Mouse (Mus musculus) right cerebral cortex, adult 18-20 months (tissue): Measurements from ENCODE around the gene Mettl7a3.
A peak's percentile ranks its signal among the peaks of the same experiment; 100 is the strongest.
"Not testable (repeated sequence)": the region's sequence is repeated elsewhere in the genome, so short reads cannot be mapped to it uniquely, and the experiment has no call there.

ENCODE experiments used
- DNase-seq: peaks from one replicate; pipeline ENCODE4 v3.0.0; 2022; ENCODE audit warnings: mixed read lengths

Mettl7a3 gene

DNA sequence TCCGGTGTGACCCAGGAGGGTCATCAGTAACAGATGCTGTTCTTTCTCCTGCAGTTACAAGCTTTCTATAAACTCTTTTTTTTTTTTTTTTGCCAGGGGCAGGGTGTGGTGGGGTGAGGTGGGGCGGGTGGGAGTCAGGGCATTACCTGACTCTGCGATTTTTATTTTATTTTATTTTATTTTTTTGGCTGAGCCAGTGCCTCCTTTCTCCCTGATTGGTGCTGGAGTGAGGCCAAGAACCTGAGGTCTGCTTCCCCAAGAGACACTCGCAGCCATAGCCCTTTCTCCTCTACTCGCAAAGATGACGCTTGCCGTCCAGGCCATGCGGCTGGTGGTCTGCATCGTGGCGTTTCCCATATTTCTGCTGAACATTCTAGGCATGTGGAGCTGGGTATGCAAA, at the start of gene Mettl7a3:
Gene Mettl7a3 (plus strand): TSS at position 301 of the 400 bp plus-strand sequence.
- no peak for DNase-seq

GRCm38 (mm10) chr15:100288980-100289379, 45.7 kb upstream of the Mettl7a3 start:
- no peak for DNase-seq

- peak; percentile 48 for DNase-seq
These were observed 43.9 kb upstream of the Mettl7a3 start for GRCm38 (mm10) chr15:100290858-100291257.

DNA sequence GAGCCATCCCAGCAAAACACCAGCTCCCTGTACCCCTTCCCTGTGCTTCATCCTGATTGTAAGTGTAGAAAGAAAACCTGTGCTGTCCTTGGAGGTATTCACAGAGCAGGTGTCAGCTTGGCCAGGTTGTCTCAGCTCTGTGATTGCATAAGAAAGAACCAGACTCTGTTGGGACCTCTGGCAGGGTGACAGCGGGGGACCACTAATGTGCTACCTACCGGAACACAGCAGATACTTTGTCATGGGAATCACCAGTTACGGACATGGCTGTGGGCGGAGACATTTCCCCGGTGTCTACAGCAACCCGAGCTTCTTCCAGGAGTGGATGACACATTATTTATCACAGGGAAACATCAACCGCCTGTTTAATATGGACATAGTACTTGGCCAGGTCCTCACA, 42.4 kb upstream of the Mettl7a3 start:
- DNase-seq, result no peak

DNA sequence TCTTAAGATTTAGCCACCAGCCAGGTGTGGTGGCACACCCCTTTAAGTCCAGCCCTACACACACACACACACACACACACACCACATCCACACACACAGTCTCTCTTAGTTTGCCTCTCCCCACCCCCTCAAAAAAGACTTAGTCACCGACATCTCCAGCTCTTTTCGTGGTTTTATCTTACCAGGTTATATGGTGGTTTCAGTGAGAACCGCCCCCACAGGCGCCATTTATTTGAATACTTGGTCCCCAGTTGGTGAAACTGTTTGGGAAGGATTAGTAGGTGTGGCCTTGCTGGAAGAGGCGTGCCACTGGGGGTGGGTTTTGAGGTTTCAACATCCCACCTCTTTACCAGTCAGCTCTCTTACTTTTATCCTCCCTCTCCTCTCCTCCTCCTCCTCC, 36.9 kb upstream of the Mettl7a3 start:
- DNase-seq, result no peak

GRCm38 (mm10) chr15:100300499-100300898, 34.2 kb upstream of the Mettl7a3 start:
- no peak for DNase-seq

DNA sequence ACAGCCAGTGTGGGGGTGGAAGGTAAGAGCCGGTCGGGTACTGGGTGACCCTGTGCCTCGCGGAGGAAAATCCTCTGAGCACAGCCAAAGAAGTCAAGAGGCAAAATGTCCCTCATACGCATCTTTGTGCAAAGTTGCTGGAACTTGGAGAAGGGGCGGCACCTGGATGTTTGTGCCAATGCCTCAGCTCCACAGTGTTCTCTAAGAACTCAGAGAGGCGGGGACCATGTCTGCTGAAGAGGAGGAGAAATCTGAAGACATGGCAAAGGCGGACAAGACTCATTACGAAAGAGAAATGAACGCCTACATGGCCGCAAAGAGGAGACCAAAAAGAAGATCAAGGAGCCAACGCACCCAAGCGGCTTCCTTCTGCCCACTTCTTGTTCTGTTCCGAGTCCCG, 33.2 kb upstream of the Mettl7a3 start:
- DNase-seq, result peak; percentile 43

GRCm38 (mm10) chr15:100303428-100304018, 31.2 kb upstream of the Mettl7a3 start:
- DNase-seq, result no peak

GRCm38 (mm10) chr15:100304019-100304991, 30.4 kb upstream of the Mettl7a3 start, which contains the start of gene Mettl7a1:
Gene Mettl7a1 (plus strand): TSS chr15:100304140.
- peak; percentile 89 for DNase-seq

DNA sequence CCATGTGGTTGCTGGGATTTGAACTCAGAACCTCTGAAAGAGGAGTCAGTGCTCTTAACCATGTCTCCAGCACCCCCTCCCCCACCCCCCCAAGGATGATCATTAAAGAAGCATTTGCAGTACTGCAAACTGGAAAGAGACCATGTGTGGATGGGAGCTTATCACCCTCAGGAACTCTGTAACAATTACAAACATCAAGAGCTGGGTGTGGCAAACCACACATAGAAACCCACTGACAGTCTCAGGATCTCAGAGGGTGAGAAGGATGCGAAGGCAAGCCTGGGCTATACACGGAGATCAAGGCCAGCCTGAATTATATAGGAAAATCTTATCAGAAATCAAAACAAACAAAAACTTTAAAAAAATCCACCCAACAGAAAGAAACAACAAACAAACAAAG, 28.5 kb upstream of the Mettl7a3 start:
- no peak for DNase-seq

- DNase-seq, result not testable (repeated sequence)
These were observed 27.2 kb upstream of the Mettl7a3 start for GRCm38 (mm10) chr15:100307438-100308096.

DNA sequence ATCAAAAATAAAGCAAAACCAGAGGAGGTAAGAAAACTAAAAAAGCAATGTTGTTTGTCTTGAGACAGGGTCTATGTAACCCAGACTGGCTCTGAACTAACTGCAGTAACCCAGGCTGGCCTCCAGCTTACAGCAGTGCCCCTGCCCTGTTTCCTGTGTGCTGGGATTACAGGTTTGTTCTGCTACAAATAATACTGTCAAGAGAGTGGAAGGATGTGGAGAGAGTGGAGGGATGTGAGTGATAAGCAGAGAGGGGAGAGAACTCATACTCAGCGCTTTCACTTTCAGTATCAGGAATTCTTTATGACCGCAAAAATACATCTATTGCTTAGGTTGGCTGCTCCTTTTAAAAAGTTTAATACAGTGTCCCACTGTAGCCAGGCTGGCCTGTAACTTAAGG, 22.4 kb upstream of the Mettl7a3 start:
- no peak for DNase-seq

DNA sequence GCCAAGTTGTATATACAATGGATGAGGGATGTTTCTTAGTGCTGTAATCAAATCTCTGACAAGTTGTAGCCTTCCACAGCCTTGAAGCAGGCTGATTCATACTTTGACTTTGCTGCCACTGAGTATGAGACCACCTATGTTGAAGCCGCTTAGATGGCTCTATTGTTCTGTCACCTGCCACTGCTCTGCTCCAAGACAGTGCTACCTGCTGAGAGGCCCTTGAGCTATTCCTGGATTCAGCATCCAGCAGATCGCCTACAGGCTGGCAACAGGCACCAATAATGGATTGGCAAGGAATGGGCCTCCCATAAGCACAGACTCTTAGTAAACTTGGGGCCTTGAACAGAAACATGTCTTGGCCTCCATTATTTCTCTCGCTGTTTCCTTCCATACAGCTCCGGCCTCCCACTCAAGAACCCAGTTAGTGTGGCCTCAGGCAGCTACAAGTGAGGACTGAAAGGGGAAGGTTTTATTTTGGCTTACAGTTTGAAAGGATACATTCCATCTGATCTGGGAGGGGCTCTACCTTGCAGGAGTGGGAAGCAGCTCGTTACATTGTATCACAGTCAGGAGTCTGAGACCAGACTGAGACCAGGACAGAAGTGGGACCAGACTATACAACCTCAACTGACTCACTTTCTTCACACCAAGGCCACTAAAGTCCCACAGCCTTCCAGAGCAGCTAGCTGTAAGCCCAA, 20.1 kb upstream of the Mettl7a3 start:
- no peak for DNase-seq

DNA sequence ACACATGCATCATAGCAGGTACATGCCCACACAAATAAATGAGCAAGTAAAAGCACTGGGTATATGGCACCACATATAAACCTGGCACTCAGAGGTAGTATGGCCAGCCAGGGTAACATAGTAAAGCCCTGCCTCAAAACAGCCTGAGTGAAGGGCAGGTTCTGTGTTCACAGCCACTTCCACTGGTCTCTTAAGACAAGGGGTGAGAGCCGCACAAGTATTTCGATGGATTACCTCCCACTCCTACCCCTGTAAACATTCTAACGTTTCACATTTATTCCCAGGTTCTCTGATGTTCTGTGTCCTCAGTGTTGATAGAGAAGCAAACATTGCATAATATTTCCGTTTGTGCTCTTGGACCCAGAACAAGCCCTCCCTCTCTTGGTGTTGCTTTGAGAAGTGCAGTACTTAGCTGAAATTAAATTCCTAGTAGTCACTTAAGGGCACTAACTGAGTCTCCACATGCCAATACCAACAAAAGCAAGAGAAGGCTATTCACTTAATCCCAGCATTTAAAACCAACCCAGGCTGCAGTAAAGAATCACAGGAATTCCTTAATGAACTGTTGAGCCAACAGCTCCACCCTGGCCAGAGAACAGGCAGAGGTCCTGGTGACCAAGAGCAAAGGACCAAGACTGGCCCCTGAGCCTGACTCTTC, 16.6 kb upstream of the Mettl7a3 start:
- DNase-seq, result not testable (repeated sequence)

- DNase-seq, result no peak
These were observed 14.8 kb upstream of the Mettl7a3 start for GRCm38 (mm10) chr15:100319884-100320283.

DNA sequence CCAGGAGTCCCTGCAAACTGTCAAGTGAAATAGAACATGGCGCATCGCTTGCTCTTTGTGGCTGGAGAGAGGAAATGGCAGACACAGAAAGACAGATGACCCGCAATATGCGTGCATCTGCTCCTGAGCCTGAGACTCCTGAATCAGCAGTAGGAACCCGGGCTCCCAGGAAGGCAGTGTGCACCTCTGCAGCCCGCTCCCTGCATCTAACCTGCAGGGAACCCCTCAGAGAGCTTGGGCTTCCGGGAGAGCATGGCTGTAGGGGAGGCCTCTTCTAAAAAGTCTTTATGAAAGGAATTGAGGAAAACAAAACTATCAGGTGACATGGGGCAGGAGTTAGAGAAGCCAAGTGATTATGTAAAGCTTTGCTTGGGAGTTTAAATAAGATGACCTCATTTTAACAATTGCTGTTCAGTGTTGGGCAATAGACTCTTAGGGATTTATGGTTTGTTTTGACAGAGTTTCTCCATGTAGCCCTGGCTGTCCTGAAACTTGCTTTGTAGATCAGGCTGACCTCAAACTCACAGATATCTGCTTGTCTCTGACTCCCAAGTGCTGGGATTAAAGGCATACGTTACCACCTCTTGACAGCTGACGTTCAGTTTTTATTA, 14.3 kb upstream of the Mettl7a3 start:
- no peak for DNase-seq

DNA sequence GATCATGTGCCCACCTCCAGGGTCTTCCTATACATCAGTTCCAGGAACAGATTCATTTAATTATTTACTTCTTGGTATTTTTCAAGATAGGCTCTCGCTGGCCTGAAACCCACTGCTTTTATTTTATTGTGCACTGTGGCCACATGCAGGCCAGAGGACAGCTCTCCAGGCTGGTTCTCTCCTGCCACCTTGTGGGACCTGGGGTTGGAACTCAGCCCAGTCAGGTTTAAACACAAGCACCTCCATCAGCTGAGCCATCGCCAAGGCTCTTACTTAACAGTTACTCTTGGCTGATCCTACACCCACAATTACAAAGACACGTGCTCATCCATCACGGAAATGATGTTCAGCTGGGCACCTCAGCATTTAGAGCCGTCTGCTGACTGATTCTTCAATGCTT, 13.6 kb upstream of the Mettl7a3 start:
- DNase-seq, result no peak

- DNase-seq, result peak; percentile 32
These were observed 10.6 kb upstream of the Mettl7a3 start for GRCm38 (mm10) chr15:100324021-100324591.

- no peak for DNase-seq
These were observed 9.5 kb upstream of the Mettl7a3 start for GRCm38 (mm10) chr15:100325235-100325634.

DNA sequence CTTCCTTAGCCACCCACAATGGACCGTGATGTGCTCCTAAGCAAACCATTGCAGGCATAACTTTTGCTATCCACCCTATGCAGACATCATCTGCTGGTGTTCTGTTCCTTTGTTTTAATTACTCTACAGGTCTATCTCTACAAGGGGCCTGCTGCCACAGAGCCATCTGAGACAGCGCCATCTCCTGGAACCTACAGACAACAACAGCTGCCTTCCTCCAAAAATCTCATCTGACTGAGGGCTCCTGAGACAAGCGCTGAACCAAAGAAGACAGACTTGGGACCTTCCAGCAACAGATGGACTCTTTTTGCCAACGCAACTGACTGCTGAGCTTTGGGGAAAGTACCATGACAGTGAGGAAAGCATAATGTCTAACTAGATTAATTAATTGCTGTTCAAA, 6.6 kb upstream of the Mettl7a3 start:
- DNase-seq, result not testable (repeated sequence)

- DNase-seq, result not testable (repeated sequence)
These were observed 5.4 kb upstream of the Mettl7a3 start for GRCm38 (mm10) chr15:100329336-100329735.
